Mouse (Mus musculus) midbrain, embryonic 10.5 days (tissue): Measurements from ENCODE around the gene Nomo1. TPM values are rescaled to one million over a fixed set of nuclear protein-coding genes. Genes with fewer than 3 reads are reported as not detected.
A peak's percentile ranks its signal among the peaks of the same experiment; 100 is the strongest.

Source experiments
- DNase-seq: peaks from one replicate; pipeline ENCODE4 v3.0.0-alpha.2; 2017; ENCODE audit warnings: low spot score
- H3K27ac ChIP-seq: fragments of 300-500 bp; sonication (generic); replicated peaks from 2 replicates; pipeline ENCODE4 v1.5.1; 2016; ENCODE audit warnings: mild to moderate bottlenecking
- H3K27me3 ChIP-seq: fragments of 300-500 bp; sonication (generic); 2 replicates; pipeline ENCODE4 v1.6.1; 2016; ENCODE audit warnings: low read depth, mild to moderate bottlenecking; ENCODE audit not compliant: poor library complexity, severe bottlenecking
- H3K36me3 ChIP-seq: fragments of 300-500 bp; sonication (generic); 2 replicates; pipeline ENCODE4 v1.6.1; 2016; ENCODE audit warnings: mild to moderate bottlenecking, moderate library complexity
- H3K4me1 ChIP-seq: fragments of 300-500 bp; sonication (generic); 2 replicates; pipeline ENCODE4 v1.6.1; 2016
- H3K4me3 ChIP-seq: fragments of 300-500 bp; sonication (generic); 2 replicates; pipeline ENCODE4 v1.5.1; 2016; ENCODE audit warnings: mild to moderate bottlenecking, moderate library complexity
- H3K9me3 ChIP-seq: fragments of 300-500 bp; sonication (generic); replicated peaks from 2 replicates; pipeline ENCODE4 v1.6.1; 2016; ENCODE audit warnings: mild to moderate bottlenecking
- WGBS: fragments of 180-500 bp; shearing (Covaris S2); methylation state at CpG from one replicate; pipeline ENCODE4 v1.1.7; 2016; 5-methylcytosine and 5-hydroxymethylcytosine counted together
- polyA plus RNA-seq: library from polyadenylated mRNA; unstranded; fragments of >200 nt; fragmentation: Nextera tagmentation; extraction: Ambion mirVana; gene quantifications from 2 replicates; pipeline ENCODE4 v1.2.1, GENCODE M21; 2016

The Nomo1 gene
- polyA plus RNA-seq, 1 experiment from 2014 or later: 29.9 TPM

- WGBS: 91% methylated on average over 15 of the region's 15 CpGs
- DNase-seq: no peak
- H3K27me3 ChIP-seq: 0 out of 2 replicates have a peak, but pooled peaks cover 5% of the 10 kb centered on the region
- H3K4me3 ChIP-seq: no peak overlapping the region
- H3K27ac ChIP-seq: no peak overlapping the region
- no peaks in the 10 kb centered on the region for H3K36me3 ChIP-seq
- no peaks in the 10 kb centered on the region for H3K9me3 ChIP-seq
- peaks cover 15% of the 10 kb centered on the region for H3K4me1 ChIP-seq
Measured at GRCm38 (mm10) chr7:46111212-46111817, 77.8 kb downstream of the Nomo1 start.

- Histone ChIP-seq H3K4me3 (no peak overlapping the region), H3K27me3 (0 out of 2 replicates have a peak, but pooled peaks cover 5% of the 10 kb centered on the region), H3K4me1 (peaks cover 17% of the 10 kb centered on the region), H3K27ac (no peak overlapping the region), H3K36me3 (no peaks in the 10 kb centered on the region), H3K9me3 (no peaks in the 10 kb centered on the region)
- WGBS: 89% methylated on average over 6 of the region's 6 CpGs
- DNase-seq: no peak
Measured at GRCm38 (mm10) chr7:46111938-46112337, 78.4 kb downstream of the Nomo1 start.

- Histone ChIP-seq H3K36me3 (no peaks in the 10 kb centered on the region), H3K27me3 (no peaks in the 10 kb centered on the region), H3K4me3 (no peak overlapping the region), H3K9me3 (no peaks in the 10 kb centered on the region), H3K4me1 (peaks cover 17% of the 10 kb centered on the region), H3K27ac (no peak overlapping the region)
- DNase-seq: no peak
- 80% methylated on average over 3 of the region's 3 CpGs for WGBS
Measured at GRCm38 (mm10) chr7:46113435-46113834, 79.9 kb downstream of the Nomo1 start.

GRCm38 (mm10) chr7:46116118-46116581 is 82.7 kb downstream of the Nomo1 start:
- WGBS: 78% methylated on average over 10 of the region's 10 CpGs
- Histone ChIP-seq H3K36me3 (no peaks in the 10 kb centered on the region), H3K27ac (no peak overlapping the region), H3K27me3 (no peaks in the 10 kb centered on the region), H3K9me3 (no peaks in the 10 kb centered on the region), H3K4me1 (peaks cover 17% of the 10 kb centered on the region), H3K4me3 (no peak overlapping the region)
- no peak for DNase-seq

- WGBS: 92% methylated on average over 16 of the region's 16 CpGs
- no peaks in the 10 kb centered on the region for H3K27me3 ChIP-seq
- H3K4me3 ChIP-seq: no peak overlapping the region
- no peaks in the 10 kb centered on the region for H3K36me3 ChIP-seq
- no peak for DNase-seq
- H3K9me3 ChIP-seq: no peaks in the 10 kb centered on the region
- peaks cover 17% of the 10 kb centered on the region for H3K4me1 ChIP-seq
- no peak overlapping the region for H3K27ac ChIP-seq
Measured at GRCm38 (mm10) chr7:46117035-46117434, 83.5 kb downstream of the Nomo1 start.

- 0 out of 2 replicates have a peak, but pooled peaks cover 5% of the 10 kb centered on the region for H3K4me1 ChIP-seq
- no peak for DNase-seq
Measured at GRCm38 (mm10) chr7:46122964-46123363, 89.5 kb downstream of the Nomo1 start.

GRCm38 (mm10) chr7:46124460-46124859 is 91.0 kb downstream of the Nomo1 start:
- Histone ChIP-seq H3K4me1 (peaks cover 8% of the 10 kb centered on the region), H3K4me3 (no peak overlapping the region), H3K9me3 (no peaks in the 10 kb centered on the region), H3K27ac (no peak overlapping the region), H3K27me3 (peaks cover 5% of the 10 kb centered on the region; the same call in 1 of the 2 replicates), H3K36me3 (no peaks in the 10 kb centered on the region)
- no peak for DNase-seq
- WGBS: 79% methylated on average over 6 of the region's 6 CpGs

More at GRCm38 (mm10) chr7:46122964-46123363, 89.5 kb downstream of the Nomo1 start:
- Histone ChIP-seq H3K27ac (no peak overlapping the region), H3K9me3 (no peaks in the 10 kb centered on the region), H3K36me3 (no peaks in the 10 kb centered on the region), H3K4me3 (no peak overlapping the region), H3K27me3 (0 out of 2 replicates have a peak, but pooled peaks cover 4% of the 10 kb centered on the region)
- 70% methylated on average over 4 of the region's 4 CpGs for WGBS

GRCm38 (mm10) chr7:46125340-46125739 is 91.8 kb downstream of the Nomo1 start:
- no peak overlapping the region for H3K4me3 ChIP-seq
- H3K27me3 ChIP-seq: peaks cover 7% of the 10 kb centered on the region; the same call in 1 of the 2 replicates
- WGBS: 87% methylated on average over 11 of the region's 11 CpGs
- H3K27ac ChIP-seq: no peak overlapping the region
- peaks cover 11% of the 10 kb centered on the region for H3K4me1 ChIP-seq
- no peaks in the 10 kb centered on the region for H3K36me3 ChIP-seq
- H3K9me3 ChIP-seq: no peaks in the 10 kb centered on the region
- DNase-seq: no peak

GRCm38 (mm10) chr7:46128196-46128595 is 94.7 kb downstream of the Nomo1 start:
- WGBS: 80% methylated on average over 7 of the region's 7 CpGs
- Histone ChIP-seq H3K36me3 (no peaks in the 10 kb centered on the region), H3K27me3 (peaks cover 18% of the 10 kb centered on the region), H3K4me1 (peaks cover 18% of the 10 kb centered on the region), H3K4me3 (no peak overlapping the region), H3K9me3 (no peaks in the 10 kb centered on the region), H3K27ac (no peak overlapping the region)
- no peak for DNase-seq

GRCm38 (mm10) chr7:46129463-46130179 is 96.1 kb downstream of the Nomo1 start:
- no peaks in the 10 kb centered on the region for H3K9me3 ChIP-seq
- H3K4me3 ChIP-seq: no peak overlapping the region
- H3K36me3 ChIP-seq: no peaks in the 10 kb centered on the region
- H3K4me1 ChIP-seq: peaks cover 28% of the 10 kb centered on the region
- peaks cover 31% of the 10 kb centered on the region for H3K27me3 ChIP-seq
- 55% methylated on average over 7 of the region's 7 CpGs for WGBS
- DNase-seq: no peak
- H3K27ac ChIP-seq: no peak overlapping the region

- Histone ChIP-seq H3K9me3 (no peaks in the 10 kb centered on the region), H3K4me3 (no peak overlapping the region), H3K4me1 (peaks cover 30% of the 10 kb centered on the region), H3K27ac (no peak overlapping the region), H3K27me3 (peaks cover 34% of the 10 kb centered on the region), H3K36me3 (no peaks in the 10 kb centered on the region)
- no peak for DNase-seq
- 74% methylated on average over 7 of the region's 7 CpGs for WGBS
Measured at GRCm38 (mm10) chr7:46130723-46131122, 97.2 kb downstream of the Nomo1 start.

GRCm38 (mm10) chr7:46131266-46131665 is 97.8 kb downstream of the Nomo1 start:
- no peak overlapping the region for H3K27ac ChIP-seq
- no peaks in the 10 kb centered on the region for H3K9me3 ChIP-seq
- H3K27me3 ChIP-seq: peaks cover 34% of the 10 kb centered on the region
- no peaks in the 10 kb centered on the region for H3K36me3 ChIP-seq
- peaks cover 30% of the 10 kb centered on the region for H3K4me1 ChIP-seq
- 28% methylated on average over 3 of the region's 3 CpGs for WGBS
- DNase-seq: no peak
- no peak overlapping the region for H3K4me3 ChIP-seq

- no peak for DNase-seq
- no peak overlapping the region for H3K4me3 ChIP-seq
- peak overlapping the region; percentile 33; the same call in 1 of the 2 replicates for H3K27ac ChIP-seq
- H3K36me3 ChIP-seq: no peaks in the 10 kb centered on the region
- H3K9me3 ChIP-seq: no peaks in the 10 kb centered on the region
- 74% methylated on average over 8 of the region's 8 CpGs for WGBS
- peaks cover 32% of the 10 kb centered on the region for H3K27me3 ChIP-seq
- H3K4me1 ChIP-seq: peaks cover 30% of the 10 kb centered on the region
Measured at GRCm38 (mm10) chr7:46131806-46132205, 98.3 kb downstream of the Nomo1 start.
